Mouse (Mus musculus) ovary, postnatal 36 days (tissue): Measurements from ENCODE around the gene Parva.

Experiments used
- DNase-seq: peaks from one replicate; pipeline ENCODE4 v3.0.0; 2022; ENCODE audit warnings: low spot score, mixed read lengths

Parva gene

GRCm38 (mm10) chr7:112423438-112423837, 3.9 kb upstream of the Parva start:
- DNase-seq: no peak

GRCm38 (mm10) chr7:112426811-112427210, 494 bp upstream of the Parva start:
- DNase-seq: no peak

- DNase-seq: peak; percentile 92
These were observed 842 bp downstream of the Parva start for GRCm38 (mm10) chr7:112428158-112428535.

GRCm38 (mm10) chr7:112439846-112440245, 12.5 kb downstream of the Parva start:
- no peak for DNase-seq

GRCm38 (mm10) chr7:112444152-112444984, 17.1 kb downstream of the Parva start:
- peak; percentile 13 for DNase-seq

- DNase-seq: no peak
These were observed 17.7 kb downstream of the Parva start for GRCm38 (mm10) chr7:112444985-112445367.

- DNase-seq: no peak
These were observed 19.2 kb downstream of the Parva start for GRCm38 (mm10) chr7:112446498-112446897.

GRCm38 (mm10) chr7:112449954-112450700, 22.8 kb downstream of the Parva start:
- no peak for DNase-seq

- DNase-seq: no peak
These were observed 25.2 kb downstream of the Parva start for GRCm38 (mm10) chr7:112452471-112452870.

GRCm38 (mm10) chr7:112453805-112454214, 26.5 kb downstream of the Parva start:
- DNase-seq: no peak

GRCm38 (mm10) chr7:112454380-112454779, 27.1 kb downstream of the Parva start:
- DNase-seq: no peak

- DNase-seq: no peak
These were observed 27.6 kb downstream of the Parva start for GRCm38 (mm10) chr7:112454951-112455350.

GRCm38 (mm10) chr7:112455566-112456110, 28.3 kb downstream of the Parva start:
- DNase-seq: no peak

GRCm38 (mm10) chr7:112457373-112457772, 30.1 kb downstream of the Parva start:
- no peak for DNase-seq

- DNase-seq: no peak
These were observed 30.6 kb downstream of the Parva start for GRCm38 (mm10) chr7:112457920-112458319.

GRCm38 (mm10) chr7:112458440-112458839, 31.1 kb downstream of the Parva start:
- peak; percentile 43 for DNase-seq

GRCm38 (mm10) chr7:112463074-112463473, 35.8 kb downstream of the Parva start:
- no peak for DNase-seq

GRCm38 (mm10) chr7:112465920-112466319, 38.6 kb downstream of the Parva start:
- DNase-seq: no peak

- DNase-seq: no peak
These were observed 39.5 kb downstream of the Parva start for GRCm38 (mm10) chr7:112466786-112467185.

- peak; percentile 60 for DNase-seq
These were observed 40.4 kb downstream of the Parva start for GRCm38 (mm10) chr7:112467687-112468111.

GRCm38 (mm10) chr7:112469817-112470216, 42.5 kb downstream of the Parva start:
- peak; percentile 83 for DNase-seq

- peak; percentile 34 for DNase-seq
These were observed 44.0 kb downstream of the Parva start for GRCm38 (mm10) chr7:112471316-112471715.
